Mouse (Mus musculus): ENCODE data around the gene Tuba3a.

Gene Tuba3a

DNA sequence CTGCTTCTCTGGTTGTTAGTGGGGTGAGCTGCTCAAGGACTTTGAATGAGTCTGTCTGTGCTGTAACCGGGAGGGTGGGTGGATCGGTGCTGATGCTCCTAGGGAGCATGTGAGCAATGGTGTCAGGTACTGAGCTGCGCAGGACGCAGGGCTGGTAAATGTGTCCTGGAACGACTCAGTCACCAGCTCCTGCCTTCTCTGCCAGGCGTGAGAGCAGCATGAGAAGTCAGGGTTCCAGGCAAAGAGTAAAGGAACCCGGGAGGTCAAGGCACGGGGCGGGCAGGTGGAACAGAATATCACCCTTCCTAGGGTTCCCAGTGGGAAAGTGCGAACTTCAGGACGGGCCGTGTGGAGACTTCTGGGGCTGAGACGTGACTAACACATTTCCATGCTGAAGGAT lies 19.8 kb downstream of the Tuba3a start:
- DNase-seq (ENCODE audit: low spot score in 2 of 2) = no peak

DNA sequence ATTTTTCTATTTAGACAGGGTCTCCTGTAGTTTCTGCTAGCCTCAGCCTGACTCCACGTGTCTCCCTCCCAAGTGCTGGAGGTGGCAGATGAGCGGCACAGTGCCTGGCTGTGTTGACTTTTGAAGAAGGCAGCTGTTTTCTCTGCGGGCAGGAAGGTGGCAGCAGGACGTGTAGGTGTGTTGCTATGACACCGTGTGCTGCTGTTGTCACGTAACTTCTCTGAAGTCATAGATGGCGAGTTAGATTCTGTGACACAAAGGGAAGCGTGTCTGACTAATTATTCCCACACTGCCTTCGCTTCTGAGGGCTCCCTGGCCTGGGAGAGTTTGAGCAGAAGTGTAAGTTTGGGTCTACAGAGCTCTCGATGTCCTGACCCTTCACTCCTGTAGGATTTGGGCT lies 20.6 kb downstream of the Tuba3a start:
- peak; percentile 78 for DNase-seq (ENCODE audit: low spot score in 2 of 2)

DNA sequence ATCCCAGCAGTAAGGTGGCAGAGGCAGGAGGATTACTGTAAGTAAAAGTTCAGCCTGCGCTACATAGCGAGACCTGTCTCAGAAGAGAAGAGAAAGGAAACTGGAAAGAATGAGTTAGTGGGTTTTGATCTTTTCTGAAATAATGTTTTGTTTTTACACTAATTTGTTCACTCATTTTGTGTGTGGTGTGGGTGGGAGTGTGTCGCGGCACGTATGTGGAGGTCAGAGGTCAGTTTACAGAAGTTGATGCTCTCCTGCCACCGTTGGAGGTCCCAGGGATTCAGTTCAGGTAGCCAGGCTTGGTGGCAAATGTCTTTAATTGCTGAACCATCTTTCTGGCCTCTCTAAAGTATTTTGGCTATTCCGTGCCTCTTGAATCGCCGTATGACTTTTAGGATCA lies 21.6 kb downstream of the Tuba3a start:
- no peak for DNase-seq (ENCODE audit: low spot score in 2 of 2)

DNA sequence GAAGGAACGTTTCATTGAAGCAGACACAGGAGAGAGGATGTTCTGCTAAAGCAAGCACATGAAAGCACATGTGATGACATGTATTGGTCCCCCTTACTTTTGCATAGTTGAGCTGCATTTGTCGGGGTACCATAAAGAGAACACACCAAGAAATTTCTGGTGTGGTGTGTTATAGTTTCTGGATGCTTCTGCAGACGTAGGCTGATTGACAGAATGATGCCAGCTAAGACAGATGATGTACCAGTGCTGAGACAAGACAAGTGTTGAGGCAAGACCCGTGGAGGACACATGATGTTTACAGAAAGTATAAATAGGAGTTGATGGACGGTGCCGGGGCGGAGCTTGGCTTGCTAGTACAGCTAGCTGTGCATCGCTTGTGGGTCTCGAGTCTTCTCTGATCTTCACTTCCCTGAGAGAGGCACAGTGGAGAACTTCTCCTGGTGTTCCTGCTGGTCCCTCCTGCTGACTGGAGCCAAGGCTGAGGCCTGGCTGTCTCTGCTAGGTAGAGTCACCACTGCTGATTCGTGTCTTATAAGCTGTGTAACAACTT lies 25.8 kb downstream of the Tuba3a start:
- no peak for DNase-seq (ENCODE audit: low spot score in 2 of 2)

DNA sequence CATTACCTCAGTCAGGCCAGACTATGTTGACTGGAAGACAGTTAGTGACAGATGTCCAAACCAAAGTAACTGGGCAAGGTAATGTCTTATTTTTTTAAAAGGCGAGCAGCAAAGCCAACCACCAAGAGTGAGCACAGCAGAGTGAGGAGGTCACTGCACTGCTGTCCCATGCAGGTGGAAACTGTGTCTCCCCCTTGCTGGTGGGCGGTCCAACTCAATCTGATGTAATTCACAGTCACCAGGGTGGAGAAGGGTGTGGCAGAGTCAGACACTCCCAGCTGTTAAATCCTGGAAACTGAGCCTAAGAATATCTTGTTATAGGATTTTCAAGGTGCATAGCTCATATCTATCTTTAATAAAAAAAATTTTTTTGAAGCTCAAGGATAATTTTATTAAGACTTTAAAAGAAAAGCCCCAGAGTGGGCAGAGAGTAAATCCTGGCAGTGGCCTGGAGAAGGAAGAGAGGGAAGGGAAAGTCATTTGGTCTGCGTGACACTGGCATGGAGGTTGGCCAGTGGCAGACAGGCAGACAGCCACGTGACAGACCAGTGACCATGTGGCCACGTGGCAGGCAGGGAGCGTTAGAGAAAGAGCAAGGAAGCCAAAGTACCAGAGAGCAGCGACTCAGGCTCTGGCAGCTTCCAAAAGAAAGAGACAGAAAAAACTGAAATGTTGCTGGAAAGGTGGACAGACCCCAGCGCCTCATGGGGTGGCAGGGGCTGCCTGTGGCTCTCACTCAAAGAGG lies 29.4 kb downstream of the Tuba3a start:
- no peak for DNase-seq (ENCODE audit: low spot score in 2 of 2)

DNA sequence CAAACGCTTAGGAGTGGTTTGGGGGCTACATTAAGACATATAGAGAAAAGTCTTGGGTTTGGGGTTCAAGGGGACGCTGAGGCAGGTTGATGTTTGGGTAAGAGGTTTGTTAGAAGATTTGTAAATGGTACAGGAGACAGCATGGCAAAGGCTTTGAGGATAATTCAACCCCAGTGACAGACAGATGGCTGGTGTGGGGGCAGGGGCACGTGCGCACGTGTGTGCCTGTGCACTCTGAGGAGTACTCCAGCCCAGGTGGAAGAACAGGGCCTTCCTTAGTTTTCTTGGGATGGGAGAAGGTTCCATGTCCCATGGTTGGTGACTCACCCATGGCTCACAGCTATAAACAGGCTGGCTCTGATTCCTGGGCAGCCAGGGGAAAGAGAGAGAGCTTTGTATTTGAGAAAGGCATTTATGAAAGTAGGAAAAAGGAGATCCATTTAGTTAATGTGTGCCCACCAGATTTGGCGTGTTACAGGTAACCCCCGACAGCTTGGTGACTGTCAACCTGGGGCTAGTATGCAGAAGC lies 30.3 kb downstream of the Tuba3a start:
- no peak for DNase-seq (ENCODE audit: low spot score in 2 of 2)

DNA sequence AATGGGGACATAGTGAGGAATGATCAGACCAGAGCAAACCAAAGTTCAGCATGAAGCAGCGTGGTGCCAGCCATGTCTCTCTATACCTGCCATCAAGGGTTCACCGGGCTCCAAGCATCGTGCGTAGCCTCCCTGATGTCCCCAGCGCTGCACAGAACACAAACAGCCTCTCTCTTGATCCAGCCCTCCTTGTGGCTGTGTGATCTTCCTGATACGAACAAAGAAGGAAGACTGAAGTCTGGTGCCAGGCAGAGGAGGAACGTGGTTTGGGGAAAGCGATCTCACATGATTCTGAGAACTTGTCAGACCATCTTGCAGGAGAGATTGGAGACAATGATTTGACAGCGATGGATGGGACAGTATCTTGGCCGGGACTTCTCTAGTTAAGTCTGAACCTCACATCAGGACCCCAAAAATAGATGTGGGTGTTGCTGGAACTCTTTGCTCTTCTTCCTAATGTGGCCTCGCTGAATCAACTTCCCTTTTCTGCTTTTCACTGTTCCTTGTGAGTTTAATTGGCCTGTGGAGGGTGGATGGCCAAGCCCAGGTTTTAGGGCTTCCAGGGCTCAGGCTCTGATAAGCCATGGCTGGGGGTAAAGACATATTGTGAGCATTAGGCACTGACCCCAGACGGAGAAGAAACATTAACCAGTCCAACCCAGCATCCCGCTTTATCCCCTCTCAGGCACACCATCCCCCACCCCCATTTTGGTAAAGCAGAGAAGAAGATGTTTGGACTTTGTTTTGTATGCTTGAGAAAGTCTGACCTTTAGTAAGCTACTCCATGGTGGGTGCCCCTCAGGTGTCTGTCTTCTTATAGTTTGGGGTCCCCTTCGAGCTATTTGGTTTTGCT lies 31.8 kb downstream of the Tuba3a start:
- no peak for DNase-seq (ENCODE audit: low spot score in 2 of 2)

DNA sequence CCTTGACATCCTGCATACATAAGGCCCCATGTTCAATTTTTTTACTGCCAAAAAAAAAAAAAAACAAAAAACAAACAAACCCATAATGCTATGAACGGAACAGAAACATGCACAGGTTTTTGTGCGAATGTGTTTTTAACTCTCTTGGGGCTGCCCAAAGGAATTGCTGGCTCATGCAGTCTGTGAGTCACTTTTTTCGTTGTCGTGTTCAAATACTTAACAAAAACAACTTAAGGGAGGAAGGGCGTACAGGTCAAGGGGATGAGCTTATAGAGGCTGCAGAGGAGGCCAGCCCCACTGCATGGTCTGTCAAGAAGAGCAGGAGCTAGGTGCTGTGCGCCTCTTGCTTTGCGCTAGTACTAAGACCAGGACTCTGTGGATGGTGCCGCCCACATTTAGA lies 33.1 kb downstream of the Tuba3a start:
- no peak for DNase-seq (ENCODE audit: low spot score in 2 of 2)

DNA sequence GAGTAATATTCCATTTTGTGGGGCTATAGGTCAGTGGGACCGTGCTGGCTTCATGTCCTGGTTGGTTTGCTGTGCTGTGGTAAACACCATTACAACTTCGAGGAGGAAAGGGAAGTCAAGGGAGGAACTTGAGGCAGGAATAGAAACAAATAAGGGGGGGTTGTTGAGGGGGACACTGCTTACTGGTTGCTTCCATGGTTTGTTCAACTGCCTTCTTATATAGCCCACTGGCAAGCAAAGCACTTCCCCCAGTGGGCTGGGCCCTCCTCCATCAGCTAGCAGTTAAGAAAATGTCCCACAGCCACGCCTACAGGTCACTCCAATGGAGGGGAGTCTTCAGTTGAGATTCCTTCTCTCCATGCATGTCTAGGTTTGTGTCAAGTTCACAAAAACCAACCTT lies 33.6 kb downstream of the Tuba3a start:
- no peak for DNase-seq (ENCODE audit: low spot score in 2 of 2)

DNA sequence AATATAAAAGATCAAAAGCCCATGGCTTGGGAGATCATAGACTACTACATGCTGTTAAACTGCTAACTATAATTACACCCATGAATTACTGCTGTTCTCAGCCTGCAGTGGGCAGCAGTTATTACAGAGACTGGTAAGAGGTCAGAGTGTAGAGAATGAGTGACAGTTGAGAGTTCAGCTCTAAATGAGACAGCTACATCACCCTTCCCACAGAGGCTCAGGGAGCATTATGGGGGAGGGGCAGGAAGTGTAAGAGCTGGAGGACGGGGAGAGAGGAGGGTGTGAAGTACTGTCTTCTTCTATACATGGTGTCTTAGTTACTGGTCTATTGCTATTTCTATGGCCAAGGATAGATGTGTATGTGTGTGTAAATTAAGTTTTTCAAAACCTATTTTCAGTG lies 41.3 kb downstream of the Tuba3a start:
- DNase-seq (ENCODE audit: low spot score in 2 of 2) = no peak

DNA sequence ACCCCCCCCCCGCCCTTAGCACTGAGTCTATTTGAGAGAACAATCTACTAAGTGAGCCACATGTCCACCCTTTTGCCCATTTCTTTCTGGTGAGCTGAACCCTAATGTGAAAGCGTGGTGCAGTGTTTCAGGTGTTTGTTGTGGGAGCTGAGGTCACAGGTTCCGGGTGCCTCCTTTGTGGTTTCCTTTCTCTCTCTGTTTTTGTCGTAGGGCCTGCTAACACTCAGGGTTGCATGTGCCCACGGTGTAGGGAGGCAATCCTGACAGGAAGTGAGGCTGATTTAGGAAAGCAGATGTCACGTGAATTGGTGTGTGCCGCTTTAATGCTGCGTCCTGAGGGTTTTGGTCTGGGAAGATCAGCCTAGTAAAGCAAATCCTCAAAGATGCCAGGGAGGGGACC lies 44.3 kb downstream of the Tuba3a start:
- peak; percentile 65 to 70 for DNase-seq (ENCODE audit: low spot score in 2 of 2)

DNA sequence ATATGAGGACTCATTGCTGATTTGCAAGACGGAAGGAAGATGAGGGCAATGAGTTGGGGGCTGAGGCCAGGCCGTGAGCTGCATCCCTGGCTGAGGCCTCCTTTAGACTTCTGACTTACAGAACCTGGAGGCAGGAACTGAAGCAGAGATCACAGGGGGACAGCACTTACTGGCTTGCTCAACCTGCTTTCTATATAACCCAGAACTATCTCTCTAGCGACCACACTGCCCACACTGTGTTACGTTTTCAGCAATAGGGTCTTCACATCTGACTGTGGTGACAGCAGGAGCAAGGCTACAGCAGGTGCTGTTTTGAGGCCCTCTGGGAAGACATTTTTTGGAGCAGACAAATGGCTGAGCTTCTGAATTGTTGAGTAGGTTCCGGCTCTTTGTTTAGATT lies 45.2 kb downstream of the Tuba3a start:
- no peak for DNase-seq (ENCODE audit: low spot score in 2 of 2)

DNA sequence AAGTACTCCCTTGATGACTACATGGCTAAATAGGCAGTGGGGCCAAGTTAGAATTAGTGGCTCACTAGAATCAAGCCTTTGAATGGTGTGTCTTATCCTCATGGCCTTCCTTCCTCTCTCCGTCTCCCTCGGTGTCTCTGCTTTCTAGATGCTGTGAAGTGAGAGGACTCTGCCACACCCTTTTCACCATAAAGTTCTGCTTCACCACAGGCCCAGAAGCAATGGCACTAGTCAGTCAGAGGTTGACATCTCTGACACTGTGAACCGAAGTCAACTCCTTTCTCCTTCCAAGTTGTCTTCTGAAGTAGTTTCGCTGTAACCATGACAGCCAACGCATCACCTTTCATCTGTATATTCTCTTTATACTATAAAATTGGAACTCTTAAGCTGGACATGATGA lies 46.3 kb downstream of the Tuba3a start:
- DNase-seq (ENCODE audit: low spot score in 2 of 2) = no peak

DNA sequence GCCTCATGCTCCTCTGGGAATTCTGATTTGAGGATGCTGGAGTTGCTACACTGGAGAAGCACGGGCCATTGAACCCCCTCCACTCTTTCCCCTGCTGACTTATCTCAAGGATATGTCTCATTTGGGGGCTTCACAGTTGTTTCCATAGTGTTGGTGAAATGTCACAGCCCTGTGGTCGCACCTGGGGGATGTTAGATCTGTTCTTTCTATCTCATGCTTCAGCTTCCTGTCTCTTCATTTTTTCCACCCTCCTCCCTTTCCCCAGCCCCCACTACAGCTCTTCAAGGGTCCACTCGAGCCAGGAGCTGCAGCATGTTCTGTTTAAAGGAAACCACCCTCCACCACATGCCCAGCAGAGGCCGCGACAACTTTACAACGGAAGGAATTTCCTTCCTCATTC lies 47.4 kb downstream of the Tuba3a start:
- DNase-seq (ENCODE audit: low spot score in 2 of 2) = no peak

DNA sequence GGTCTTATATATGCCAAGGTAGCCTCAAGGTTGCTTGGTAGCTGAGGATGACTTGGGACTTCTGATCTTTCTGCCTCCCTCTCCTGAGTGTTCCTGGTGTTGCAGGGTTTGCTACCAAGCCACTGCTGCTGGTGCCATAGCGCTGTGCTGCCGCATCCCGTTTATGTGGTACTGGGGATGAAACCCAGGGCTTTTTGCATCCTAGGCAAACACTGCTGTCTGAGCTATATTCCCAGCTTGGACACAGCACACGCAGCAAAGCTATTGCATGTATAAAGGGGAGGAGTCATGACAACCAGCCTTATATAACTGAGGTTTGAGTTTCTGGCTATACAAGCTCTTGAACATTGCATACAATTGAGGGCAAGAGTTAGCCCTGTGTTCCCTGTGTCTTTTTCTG lies 48.4 kb downstream of the Tuba3a start:
- DNase-seq (ENCODE audit: low spot score in 2 of 2) = no peak

DNA sequence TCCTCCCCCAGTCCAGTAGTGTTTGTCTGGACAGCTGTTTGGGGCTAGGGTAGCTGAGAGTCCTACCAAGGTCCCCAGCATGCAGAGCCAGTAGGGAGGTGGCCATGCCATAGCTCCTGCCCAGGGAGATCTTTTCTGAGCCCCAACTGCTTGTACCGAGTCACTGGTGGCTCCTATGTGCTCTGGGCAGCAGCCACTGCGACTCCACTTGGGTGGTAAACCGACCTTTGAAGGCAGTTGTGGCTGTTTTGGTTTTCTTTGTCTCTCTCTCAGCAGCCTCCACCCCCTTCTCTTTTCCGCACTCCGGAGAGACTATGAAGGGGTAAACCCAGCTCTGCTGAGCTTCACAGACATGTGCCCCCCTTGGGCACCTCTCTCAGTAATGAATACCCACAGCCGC lies 49.1 kb downstream of the Tuba3a start, which contains the start of gene Cd27:
Gene Cd27, minus strand, starts transcription at position 229 of the 400 bp plus-strand sequence.
- peak; percentile 50 to 55 for DNase-seq (ENCODE audit: low spot score in 2 of 2)

DNA sequence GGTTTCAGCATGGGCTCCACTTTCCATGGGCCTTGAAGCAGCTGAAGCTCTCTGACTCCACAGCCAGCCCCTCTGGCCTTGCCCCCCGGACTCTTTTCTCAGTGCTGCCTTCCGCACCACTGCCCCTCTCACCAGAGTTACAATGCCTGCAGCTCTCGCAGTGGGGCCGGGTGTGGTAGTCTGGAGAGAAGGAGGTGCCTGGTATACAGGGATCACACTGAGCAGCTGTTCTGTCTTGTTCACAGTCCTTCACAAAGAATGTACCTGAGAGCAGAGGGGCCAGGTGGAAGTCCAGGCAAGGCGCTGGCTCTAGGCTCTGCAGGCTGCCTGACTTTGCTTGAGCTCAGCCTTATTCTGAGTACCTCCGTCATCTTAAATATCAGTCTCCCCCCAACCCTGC lies 49.5 kb downstream of the Tuba3a start:
- no peak for DNase-seq (ENCODE audit: low spot score in 2 of 2)

DNA sequence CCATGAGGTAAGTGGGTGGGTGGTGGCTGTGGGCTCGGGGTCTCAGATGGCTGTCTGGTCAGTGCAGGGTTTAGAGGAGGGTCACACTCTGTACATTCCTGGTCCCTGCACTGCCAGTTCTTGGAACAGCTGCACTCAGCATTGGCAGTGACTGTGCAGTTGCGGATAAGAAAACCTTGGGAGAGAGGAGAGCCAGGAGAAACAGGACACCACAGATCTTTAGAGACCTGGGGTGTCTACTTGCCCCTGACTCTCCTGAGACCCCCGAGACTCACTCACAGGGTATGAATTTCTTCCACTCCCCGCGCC lies 51.4 kb downstream of the Tuba3a start:
- no peak for DNase-seq (ENCODE audit: low spot score in 2 of 2)

DNA sequence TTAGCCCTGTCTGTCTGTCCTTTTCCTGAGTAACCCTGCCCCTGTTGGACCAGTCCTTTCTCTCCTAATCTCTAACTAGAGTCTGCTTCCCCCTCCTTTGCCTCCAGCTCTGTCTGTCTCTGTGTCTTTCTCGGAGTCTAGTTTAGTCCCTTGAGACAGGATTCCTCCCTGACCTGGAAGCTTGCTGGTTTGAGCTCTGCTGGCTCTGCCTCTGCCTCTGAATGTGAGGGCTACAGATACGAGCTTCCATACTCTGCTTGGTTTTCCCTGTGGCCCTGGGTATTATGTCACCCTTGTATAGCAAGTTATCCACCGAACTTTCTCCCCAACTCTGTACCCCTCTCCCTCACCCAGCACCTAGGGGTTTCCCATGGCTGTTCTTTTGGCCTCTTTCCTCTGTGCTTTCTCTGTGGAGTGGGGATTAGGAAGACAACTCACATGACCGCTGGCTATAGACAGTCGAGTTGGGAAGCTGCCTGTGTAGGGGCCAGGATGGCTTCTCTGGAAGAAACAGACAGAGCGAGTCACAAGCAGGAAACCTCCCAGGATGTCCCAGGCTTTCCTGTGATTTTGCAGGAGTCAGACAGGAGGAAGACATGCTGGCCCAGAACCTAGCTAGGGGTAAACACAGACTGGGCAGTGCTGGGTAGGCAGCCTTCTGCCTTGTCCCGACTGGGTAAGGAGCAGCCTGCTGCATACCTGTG lies 51.9 kb downstream of the Tuba3a start:
- no peak for DNase-seq (ENCODE audit: low spot score in 2 of 2)

DNA sequence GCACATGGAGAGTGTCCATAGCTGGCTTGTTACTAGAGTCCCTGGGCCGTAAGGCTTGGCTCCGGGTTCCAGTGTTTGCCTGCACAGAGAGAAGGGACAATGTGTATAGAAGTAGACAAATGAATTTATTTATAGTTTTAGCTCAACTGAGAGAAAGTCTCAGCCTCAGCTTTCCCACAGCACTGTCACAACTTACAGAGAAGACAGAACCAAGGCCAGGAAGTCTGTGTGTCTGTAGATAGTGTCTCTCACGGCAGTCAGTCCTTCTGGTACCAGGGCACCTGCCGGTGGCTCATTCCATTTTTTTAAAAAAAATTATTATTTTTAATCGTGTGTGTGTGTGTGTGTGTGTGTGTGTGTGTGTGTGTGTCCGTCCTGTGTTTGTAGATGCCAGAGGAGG lies 53.3 kb downstream of the Tuba3a start:
- DNase-seq (ENCODE audit: low spot score in 2 of 2) = no peak

DNA sequence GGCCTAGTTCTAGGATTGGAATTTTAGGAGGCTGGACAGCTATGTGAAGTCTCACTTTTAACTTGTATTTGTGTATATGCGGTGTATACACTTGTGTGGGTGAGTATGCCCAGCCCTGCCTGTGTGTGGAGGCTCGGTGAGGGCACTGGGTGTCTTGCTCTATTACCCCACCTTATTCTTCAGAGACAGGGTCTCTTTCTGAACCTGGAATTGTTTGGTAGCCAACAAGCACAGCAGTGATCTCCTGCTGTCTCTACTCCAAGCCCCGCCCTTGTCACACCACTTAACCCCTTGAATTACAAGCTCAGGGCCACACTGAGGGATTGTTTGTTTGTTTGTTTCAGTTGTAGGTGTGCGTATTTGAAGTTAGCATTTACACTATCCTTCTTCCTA lies 53.8 kb downstream of the Tuba3a start:
- DNase-seq (ENCODE audit: low spot score in 2 of 2) = no peak
